Comparison of ENCODE assay signal across 28 mouse cellular contexts in genomic region chr11:18729742-18730141, GRCm38 (mm10).
"Had no signal": no experiment of that assay in that cellular context is flagged by ENCODE, and none has a peak within 500 bp of the region (broad histone marks: within the 10 kb centered on the region; RNA-seq: fewer than 3 reads in every experiment).

No protein-coding gene starts in this region.

- ATAC-seq: liver, embryonic 12.5 days; liver, postnatal 0 days; lung, postnatal 0 days; midbrain, embryonic 13.5 days; midbrain, embryonic 15.5 days; midbrain, embryonic 16.5 days had no signal

- H3K27ac ChIP-seq: left cerebral cortex, adult 2 months; limb, embryonic 10.5 days; limb, embryonic 12.5 days; limb, embryonic 13.5 days; limb, embryonic 15.5 days; liver, embryonic 12.5 days; liver, embryonic 13.5 days; liver, embryonic 14.5 days; liver, embryonic 15.5 days; macrophage; midbrain, embryonic 10.5 days; midbrain, embryonic 12.5 days; midbrain, embryonic 13.5 days; midbrain, embryonic 15.5 days had no signal

- H3K27me3 ChIP-seq: limb, embryonic 15.5 days; liver, embryonic 12.5 days; liver, embryonic 13.5 days; liver, embryonic 15.5 days; megakaryocyte, embryonic 14.5 days; midbrain, embryonic 12.5 days; midbrain, embryonic 13.5 days; midbrain, embryonic 15.5 days had no signal

- H3K9ac ChIP-seq: limb, embryonic 12.5 days; limb, embryonic 13.5 days; limb, embryonic 15.5 days; liver, embryonic 12.5 days; liver, embryonic 13.5 days; liver, embryonic 14.5 days; liver, embryonic 15.5 days; liver, postnatal 0 days; midbrain, embryonic 12.5 days; midbrain, embryonic 13.5 days; midbrain, embryonic 15.5 days had no signal

- H3K4me3 ChIP-seq: left cerebral cortex, adult 2 months; limb, embryonic 10.5 days; limb, embryonic 12.5 days; limb, embryonic 13.5 days; limb, embryonic 15.5 days; liver, embryonic 12.5 days; liver, embryonic 13.5 days; liver, embryonic 15.5 days; megakaryocyte, embryonic 14.5 days; midbrain, embryonic 10.5 days; midbrain, embryonic 12.5 days; midbrain, embryonic 13.5 days; midbrain, embryonic 15.5 days; myocyte had no signal

- H3K4me2 ChIP-seq: limb, embryonic 12.5 days; limb, embryonic 13.5 days; limb, embryonic 15.5 days; liver, embryonic 11.5 days; liver, embryonic 12.5 days; liver, embryonic 13.5 days; liver, embryonic 15.5 days; midbrain, embryonic 11.5 days; midbrain, embryonic 12.5 days; midbrain, embryonic 13.5 days; midbrain, embryonic 15.5 days had no signal

- DNase-seq: layer of hippocampus, postnatal 36 days; left cerebral cortex, postnatal 4 days; liver; liver, embryonic 13.5 days; liver, postnatal 0 days; lung, adult 18-20 months; lung, postnatal 14 days; lung, postnatal 4 days; midbrain, embryonic 14.5 days had no signal

- H3K9me3 ChIP-seq: limb, embryonic 10.5 days; limb, embryonic 12.5 days; limb, embryonic 13.5 days; limb, embryonic 15.5 days; liver, embryonic 12.5 days; liver, embryonic 13.5 days; liver, embryonic 15.5 days; megakaryocyte, embryonic 14.5 days; midbrain, embryonic 10.5 days; midbrain, embryonic 12.5 days; midbrain, embryonic 13.5 days; midbrain, embryonic 15.5 days had no signal

- H3K36me3 ChIP-seq: limb, embryonic 10.5 days; limb, embryonic 12.5 days; limb, embryonic 13.5 days; limb, embryonic 15.5 days; liver, embryonic 12.5 days; liver, embryonic 13.5 days; liver, embryonic 15.5 days; midbrain, embryonic 10.5 days; midbrain, embryonic 12.5 days; midbrain, embryonic 13.5 days; midbrain, embryonic 15.5 days had no signal

- H3K4me1 ChIP-seq: limb, embryonic 10.5 days; limb, embryonic 12.5 days; limb, embryonic 13.5 days; limb, embryonic 15.5 days; liver, embryonic 12.5 days; liver, embryonic 13.5 days; liver, embryonic 15.5 days; midbrain, embryonic 10.5 days; midbrain, embryonic 12.5 days; midbrain, embryonic 13.5 days; midbrain, embryonic 15.5 days had no signal
